Mouse (Mus musculus): Measurements from ENCODE around the gene Vrk2. TPM values are rescaled to one million over a fixed set of nuclear protein-coding genes. Genes with fewer than 3 reads are reported as not detected.
A peak's percentile ranks its signal among the peaks of the same experiment; 100 is the strongest.

Vrk2 gene
- total and polyA plus RNA-seq, 3 experiments: 17.9 to 58.7 (median 31.1) TPM

DNA sequence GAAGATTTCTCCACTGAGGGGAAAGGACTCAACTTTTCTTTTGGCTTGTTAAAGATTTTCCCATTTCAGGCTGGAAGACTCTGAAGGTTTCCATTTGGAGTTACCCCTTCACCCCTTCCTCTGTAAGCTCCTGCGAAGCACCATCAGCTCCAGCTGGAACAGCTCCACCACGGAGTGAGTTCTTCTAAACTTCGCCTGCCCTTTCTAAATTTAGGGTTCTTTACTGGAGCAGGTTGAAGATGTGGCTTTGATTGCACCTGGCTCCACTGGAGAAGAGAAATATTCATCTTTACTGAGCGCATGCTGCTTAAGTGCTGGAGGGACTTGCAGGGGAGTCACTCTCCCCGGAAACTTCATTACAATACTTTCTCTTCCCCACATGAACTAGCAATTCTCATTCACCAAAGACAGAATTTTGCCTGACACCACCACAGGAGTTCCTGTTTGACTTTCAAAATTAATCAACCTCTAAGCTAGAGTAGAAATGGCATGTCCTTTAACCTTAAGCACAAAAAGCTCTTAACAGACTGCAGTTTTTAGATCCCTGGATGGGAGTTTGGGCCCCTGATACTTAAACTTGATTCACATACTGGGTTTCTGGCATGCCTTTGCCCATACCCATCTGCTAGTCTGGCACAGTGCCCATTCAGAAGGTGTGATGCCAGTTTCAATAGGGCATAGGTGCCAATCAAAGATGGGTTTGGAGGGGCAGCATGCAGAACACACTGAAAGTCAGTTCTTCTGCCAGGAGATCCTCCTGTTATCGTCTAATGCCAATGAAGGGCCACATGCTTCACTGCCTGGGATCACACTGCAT lies 7.2 kb downstream of the Vrk2 start:
- H3K4me1 ChIP-seq (ENCODE audit: control insufficient read depth in 1 of 2, insufficient read depth in 2 of 2): peaks cover 14 to 81% of the 10 kb centered on the region in 2 experiments
- H3K9me3 ChIP-seq (replicated peaks; ENCODE audit: low read length): no peaks in the 10 kb centered on the region
- in situ Hi-C loops (cut with MboI; ENCODE audit: low pct_ligation_motif_present, low pct_unique_long_range_greater_than_20kb, low sequenced_read_pairs): no loop called here
- dilution Hi-C loops (cut with MboI; ENCODE audit: extremely low pct_ligation_motif_present, extremely low pct_unique_long_range_greater_than_20kb, low sequenced_read_pairs): no loop called here
- H3K36me3 ChIP-seq (replicated peaks in 1 of 2; ENCODE audit: control insufficient read depth in 1 of 2, insufficient read depth in 1 of 2, low read length in 1 of 2): peaks cover 5 to 58% of the 10 kb centered on the region in 2 experiments
- H3K4me3 ChIP-seq (replicated peaks in 1 of 3; ENCODE audit: low read depth in 2 of 3, low read length in 2 of 3, poor library complexity in 1 of 3): peak overlapping the region in 1 of 3 experiments; percentile 17
- H3K27me3 ChIP-seq (replicated peaks): no peaks in the 10 kb centered on the region
- peak overlapping the region; percentile 97 for H3K4me2 ChIP-seq (ENCODE audit: insufficient read depth, low read depth, poor library complexity, severe bottlenecking)
- H3K9ac ChIP-seq (ENCODE audit: insufficient read depth, low read depth): no peak overlapping the region
- TF ChIP-seq MAFK (IDR thresholded peaks at IDR 0.05; ENCODE audit: insufficient replicate concordance, low read length) (peak; percentile 98), PAX5 (IDR thresholded peaks at IDR 0.05; ENCODE audit: low read length) (no peak), MEF2A (IDR thresholded peaks at IDR 0.05; ENCODE audit: borderline replicate concordance, low read depth, low read length) (peak; percentile 97), E2F4 (IDR thresholded peaks at IDR 0.05; ENCODE audit: insufficient replicate concordance, low read depth, low read length) (peak; percentile 79; the same call in 1 of the 2 replicates), RAD21 (IDR thresholded peaks at IDR 0.05; ENCODE audit: low read depth, low read length) (no peak; the same call in none of the 2 replicates), USF2 (conservative IDR thresholded peaks at IDR 0.05; ENCODE audit: low read depth, low read length) (no peak), EP300 (IDR thresholded peaks at IDR 0.05; ENCODE audit: low read length) (peak; percentile 99), SIN3A (IDR thresholded peaks at IDR 0.05; ENCODE audit: low read length) (peak; percentile 93), ZNF384 (IDR thresholded peaks at IDR 0.05; ENCODE audit: low read depth, low read length) (peak; percentile 64), IRF4 (IDR thresholded peaks at IDR 0.05; ENCODE audit: low read depth, low read length) (peak; percentile 100), MYC (IDR thresholded peaks at IDR 0.05; ENCODE audit: low read depth, low read length) (peak; percentile 92), CHD1 (IDR thresholded peaks at IDR 0.05; ENCODE audit: low read depth, low read length) (no peak), ZMIZ1 (IDR thresholded peaks at IDR 0.05; ENCODE audit: low read depth, low read length) (peak; percentile 63; the same call in 1 of the 2 replicates), TBP (conservative IDR thresholded peaks at IDR 0.05; ENCODE audit: low read depth, low read length) (0 out of 2 replicates have a peak, but pooled peaks have one; percentile 18), USF1 (IDR thresholded peaks at IDR 0.05; ENCODE audit: low read depth, low read length) (no peak), BHLHE40 (IDR thresholded peaks at IDR 0.05; ENCODE audit: low read depth, low read length) (peak; percentile 94), RCOR1 (conservative IDR thresholded peaks at IDR 0.05; ENCODE audit: low read depth, low read length) (peak; percentile 99), UBTF (IDR thresholded peaks at IDR 0.05; ENCODE audit: low read depth, low read length) (no peak), ZKSCAN1 (IDR thresholded peaks at IDR 0.05; ENCODE audit: borderline replicate concordance, low read depth, low read length) (no peak), SMC3 (IDR thresholded peaks at IDR 0.05; ENCODE audit: low read depth, low read length) (peak; percentile 28), KAT2A (IDR thresholded peaks at IDR 0.05; ENCODE audit: insufficient replicate concordance, low read length) (0 out of 2 replicates have a peak, but pooled peaks have one; percentile 50), GABPA (IDR thresholded peaks at IDR 0.05; ENCODE audit: insufficient replicate concordance, low read depth, low read length) (no peak), ZC3H11A (IDR thresholded peaks at IDR 0.05; ENCODE audit: low read depth, low read length) (no peak), JUND (conservative IDR thresholded peaks at IDR 0.05; ENCODE audit: low read depth, low read length) (peak; percentile 98), TCF12 (IDR thresholded peaks at IDR 0.05; ENCODE audit: low read depth, low read length) (peak; percentile 93), NRF1 (IDR thresholded peaks at IDR 0.05; ENCODE audit: low read depth, low read length) (0 out of 2 replicates have a peak, but pooled peaks have one; percentile 40), JUN (IDR thresholded peaks at IDR 0.05; ENCODE audit: insufficient read depth, low read depth, low read length) (peak; percentile 97), POLR2AphosphoS2 (IDR thresholded peaks at IDR 0.05; ENCODE audit: low read depth, low read length) (no peak), CTCF (conservative IDR thresholded peaks at IDR 0.05 in 1 of 2, IDR thresholded peaks at IDR 0.05 in 1 of 2; ENCODE audit: low read depth in 2 of 2, low read length in 2 of 2) (no peak), MXI1 (IDR thresholded peaks at IDR 0.05; ENCODE audit: low read depth, low read length) (peak; percentile 83), MAX (IDR thresholded peaks at IDR 0.05; ENCODE audit: low read length) (peak; percentile 88), ETS1 (conservative IDR thresholded peaks at IDR 0.05; ENCODE audit: low read depth, low read length) (peak; percentile 95), ELF1 (IDR thresholded peaks at IDR 0.05; ENCODE audit: low read depth, low read length) (peak; percentile 78), POLR2A (IDR thresholded peaks at IDR 0.05; ENCODE audit: low read depth, low read length) (0 out of 2 replicates have a peak, but pooled peaks have one; percentile 27), NELFE (IDR thresholded peaks at IDR 0.05; ENCODE audit: low read depth, low read length) (peak; percentile 30; the same call in 1 of the 2 replicates), HCFC1 (IDR thresholded peaks at IDR 0.05; ENCODE audit: low read depth, low read length) (peak; percentile 63; the same call in 1 of the 2 replicates), CHD2 (IDR thresholded peaks at IDR 0.05; ENCODE audit: low read length) (peak; percentile 89), MAZ (IDR thresholded peaks at IDR 0.05; ENCODE audit: low read depth, low read length) (peak; percentile 77)
- peak; percentile 90 for DNase-seq (ENCODE audit: extremely low read depth)
- no peaks in the 10 kb centered on the region; the same call in 1 of the 2 replicates for H3K79me2 ChIP-seq (replicated peaks; ENCODE audit: control insufficient read depth, extremely low read depth, insufficient read depth, poor library complexity, severe bottlenecking)
- H3K27ac ChIP-seq (ENCODE audit: insufficient read depth, low read depth): peak overlapping the region; percentile 88

All from CH12.LX (cell line).